Mouse (Mus musculus) heart, embryonic 15.5 days (tissue): ENCODE data around the gene Hdgf. TPM values are rescaled to one million over a fixed set of nuclear protein-coding genes. Genes with fewer than 3 reads are reported as not detected.
A peak's percentile ranks its signal among the peaks of the same experiment; 100 is the strongest.

Experiments
- ATAC-seq: fragments of 200-750 bp; cut with Nextera tagmentation; replicated peaks from 2 replicates; pipeline ENCODE4 v1.8.0; 2017; ENCODE audit warnings: low read depth, moderate TSS enrichment; ENCODE audit not compliant: insufficient number of reproducible peaks, insufficient read depth, low FRiP score
- H3K27ac ChIP-seq: fragments of 300-500 bp; sonication (generic); 2 replicates; pipeline ENCODE4 v1.5.1; 2015; ENCODE audit warnings: mild to moderate bottlenecking, inconsistent platforms
- H3K27me3 ChIP-seq: fragments of 300-500 bp; sonication (generic); 2 replicates; pipeline ENCODE4 v1.6.1; 2015; ENCODE audit warnings: inconsistent platforms
- H3K36me3 ChIP-seq: fragments of 300-500 bp; sonication (generic); 2 replicates; pipeline ENCODE4 v1.6.1; 2015; ENCODE audit warnings: mild to moderate bottlenecking, inconsistent platforms
- H3K4me1 ChIP-seq: fragments of 300-500 bp; sonication (generic); replicated peaks from 2 replicates; pipeline ENCODE4 v1.6.1; 2015; ENCODE audit warnings: inconsistent platforms
- H3K4me2 ChIP-seq: fragments of 300-500 bp; sonication (generic); 2 replicates; pipeline ENCODE4 v1.6.1; 2015; ENCODE audit warnings: inconsistent platforms, mild to moderate bottlenecking, moderate library complexity
- H3K4me3 ChIP-seq: fragments of 300-500 bp; sonication (generic); 2 replicates; pipeline ENCODE4 v1.5.1; 2015; ENCODE audit warnings: mild to moderate bottlenecking, inconsistent platforms
- H3K9ac ChIP-seq: fragments of 300-500 bp; sonication (generic); 2 replicates; pipeline ENCODE4 v1.6.1; 2015; ENCODE audit warnings: mild to moderate bottlenecking, inconsistent platforms
- H3K9me3 ChIP-seq: fragments of 300-500 bp; sonication (generic); replicated peaks from 2 replicates; pipeline ENCODE4 v1.6.1; 2016; ENCODE audit warnings: inconsistent platforms
- WGBS: fragments of 180-500 bp; shearing (Covaris S2); methylation state at CpG from one replicate; pipeline ENCODE4 v1.1.7; 2015; ENCODE audit warnings: mixed read lengths; 5-methylcytosine and 5-hydroxymethylcytosine counted together
- polyA plus RNA-seq: library from polyadenylated mRNA; unstranded; fragments of >200 nt; fragmentation: Nextera tagmentation; extraction: Ambion mirVana; gene quantifications from 2 replicates; pipeline ENCODE4 v1.2.1, GENCODE M21; 2015

Hdgf gene
- polyA plus RNA-seq, 1 experiment from 2014 or later, result 134 TPM

GRCm38 (mm10) chr3:87947056-87947810 is 41.1 kb downstream of the Hdgf start:
- no peak for ATAC-seq
- Histone ChIP-seq H3K27ac (no peak overlapping the region), H3K4me1 (peaks cover 42% of the 10 kb centered on the region), H3K4me2 (peak overlapping the region; percentile 64), H3K9ac (peak overlapping the region; percentile 41), H3K27me3 (peaks cover 69% of the 10 kb centered on the region), H3K9me3 (no peaks in the 10 kb centered on the region), H3K36me3 (0 out of 2 replicates have a peak, but pooled peaks cover 4% of the 10 kb centered on the region), H3K4me3 (peak overlapping the region; percentile 39)
- 7% methylated on average over 26 of the region's 26 CpGs for WGBS

- Histone ChIP-seq H3K9ac (peak overlapping the region; percentile 41), H3K9me3 (no peaks in the 10 kb centered on the region), H3K27me3 (peaks cover 74% of the 10 kb centered on the region), H3K4me2 (peak overlapping the region; percentile 64), H3K4me1 (peaks cover 48% of the 10 kb centered on the region), H3K4me3 (peak overlapping the region; percentile 39), H3K27ac (no peak overlapping the region), H3K36me3 (no peaks in the 10 kb centered on the region)
- no peak for ATAC-seq
- 1% methylated on average over 15 of the region's 17 CpGs for WGBS
These were observed 41.7 kb downstream of the Hdgf start for GRCm38 (mm10) chr3:87947811-87948199.

- H3K4me1 ChIP-seq, result peaks cover 50% of the 10 kb centered on the region
- no peak within 1 kb of the TSS for H3K27ac ChIP-seq
- ATAC-seq, result no peak
- H3K36me3 ChIP-seq, result no peaks in the 10 kb centered on the region
- H3K27me3 ChIP-seq, result peaks cover 80% of the 10 kb centered on the region
- 5% methylated on average over 35 of the region's 35 CpGs for WGBS
- peak within 1 kb of the TSS; percentile 41 for H3K9ac ChIP-seq
- peak within 1 kb of the TSS; percentile 39 for H3K4me3 ChIP-seq
- H3K9me3 ChIP-seq, result no peaks in the 10 kb centered on the region
- H3K4me2 ChIP-seq, result peak within 1 kb of the TSS; percentile 64
These were observed 42.5 kb downstream of the Hdgf start, which contains the start of gene Crabp2 for GRCm38 (mm10) chr3:87948378-87949265. Crabp2 (plus strand) TSS chr3:87948666.

- Histone ChIP-seq H3K4me1 (peaks cover 50% of the 10 kb centered on the region), H3K36me3 (no peaks in the 10 kb centered on the region), H3K9me3 (no peaks in the 10 kb centered on the region), H3K27me3 (peaks cover 80% of the 10 kb centered on the region), H3K4me2 (no peak overlapping the region; the same call in 1 of the 2 replicates), H3K27ac (no peak overlapping the region), H3K9ac (no peak overlapping the region), H3K4me3 (peak overlapping the region; percentile 39; the same call in 1 of the 2 replicates)
- ATAC-seq, result no peak
- WGBS, result 20% methylated on average over 16 of the region's 16 CpGs
These were observed 43.3 kb downstream of the Hdgf start for GRCm38 (mm10) chr3:87949266-87949954.

GRCm38 (mm10) chr3:87949955-87950515 is 43.9 kb downstream of the Hdgf start:
- H3K27me3 ChIP-seq, result peaks cover 80% of the 10 kb centered on the region
- 0 out of 2 replicates have a peak overlapping the region, but pooled peaks have one; percentile 7 for H3K4me3 ChIP-seq
- H3K4me2 ChIP-seq, result no peak overlapping the region; the same call in 1 of the 2 replicates
- 25% methylated on average over 13 of the region's 13 CpGs for WGBS
- H3K27ac ChIP-seq, result no peak overlapping the region
- no peak for ATAC-seq
- no peaks in the 10 kb centered on the region for H3K9me3 ChIP-seq
- peaks cover 45% of the 10 kb centered on the region for H3K4me1 ChIP-seq
- no peaks in the 10 kb centered on the region for H3K36me3 ChIP-seq
- no peak overlapping the region for H3K9ac ChIP-seq

GRCm38 (mm10) chr3:87951946-87952345 is 45.8 kb downstream of the Hdgf start:
- Histone ChIP-seq H3K4me1 (peaks cover 40% of the 10 kb centered on the region), H3K4me2 (peak overlapping the region; percentile 67), H3K36me3 (no peaks in the 10 kb centered on the region), H3K9me3 (no peaks in the 10 kb centered on the region), H3K27ac (no peak overlapping the region), H3K27me3 (peaks cover 61% of the 10 kb centered on the region), H3K4me3 (peak overlapping the region; percentile 45), H3K9ac (peak overlapping the region; percentile 41)
- 9% methylated on average over 12 of the region's 12 CpGs for WGBS
- ATAC-seq, result no peak

- H3K27me3 ChIP-seq, result peaks cover 56% of the 10 kb centered on the region
- peak overlapping the region; percentile 45 for H3K4me3 ChIP-seq
- peak overlapping the region; percentile 67 for H3K4me2 ChIP-seq
- no peaks in the 10 kb centered on the region for H3K9me3 ChIP-seq
- H3K9ac ChIP-seq, result peak overlapping the region; percentile 41
- ATAC-seq, result peak; percentile 71
- peaks cover 35% of the 10 kb centered on the region for H3K4me1 ChIP-seq
- no peaks in the 10 kb centered on the region for H3K36me3 ChIP-seq
- 3% methylated on average over 5 of the region's 5 CpGs for WGBS
- H3K27ac ChIP-seq, result no peak overlapping the region
These were observed 46.3 kb downstream of the Hdgf start for GRCm38 (mm10) chr3:87952440-87952839.

GRCm38 (mm10) chr3:87958056-87958455 is 51.9 kb downstream of the Hdgf start:
- WGBS, result 26% methylated on average over 1 of the region's 1 CpGs
- no peak overlapping the region for H3K9ac ChIP-seq
- H3K4me2 ChIP-seq, result no peak overlapping the region
- peaks cover 8% of the 10 kb centered on the region; the same call in 1 of the 2 replicates for H3K27me3 ChIP-seq
- ATAC-seq, result no peak
- H3K36me3 ChIP-seq, result no peaks in the 10 kb centered on the region
- no peak overlapping the region for H3K4me3 ChIP-seq
- H3K27ac ChIP-seq, result no peak overlapping the region
- no peaks in the 10 kb centered on the region for H3K9me3 ChIP-seq
- peaks cover 23% of the 10 kb centered on the region for H3K4me1 ChIP-seq

GRCm38 (mm10) chr3:87958476-87958875 is 52.4 kb downstream of the Hdgf start:
- H3K4me3 ChIP-seq, result no peak overlapping the region
- no peak overlapping the region for H3K9ac ChIP-seq
- peaks cover 5% of the 10 kb centered on the region; the same call in 1 of the 2 replicates for H3K27me3 ChIP-seq
- peaks cover 23% of the 10 kb centered on the region for H3K4me1 ChIP-seq
- H3K27ac ChIP-seq, result no peak overlapping the region
- no peak for ATAC-seq
- H3K4me2 ChIP-seq, result no peak overlapping the region
- H3K9me3 ChIP-seq, result no peaks in the 10 kb centered on the region
- 26% methylated on average over 4 of the region's 4 CpGs for WGBS
- H3K36me3 ChIP-seq, result no peaks in the 10 kb centered on the region

- H3K27ac ChIP-seq, result no peak overlapping the region
- 75% methylated on average over 1 of the region's 1 CpGs for WGBS
- H3K4me2 ChIP-seq, result no peak overlapping the region
- ATAC-seq, result no peak
- peaks cover 23% of the 10 kb centered on the region for H3K4me1 ChIP-seq
- H3K9ac ChIP-seq, result no peak overlapping the region
- H3K27me3 ChIP-seq, result peaks cover 5% of the 10 kb centered on the region; the same call in 1 of the 2 replicates
- no peak overlapping the region for H3K4me3 ChIP-seq
- H3K36me3 ChIP-seq, result no peaks in the 10 kb centered on the region
- no peaks in the 10 kb centered on the region for H3K9me3 ChIP-seq
These were observed 52.8 kb downstream of the Hdgf start for GRCm38 (mm10) chr3:87958967-87959366.
